In the genomic region with DNA sequence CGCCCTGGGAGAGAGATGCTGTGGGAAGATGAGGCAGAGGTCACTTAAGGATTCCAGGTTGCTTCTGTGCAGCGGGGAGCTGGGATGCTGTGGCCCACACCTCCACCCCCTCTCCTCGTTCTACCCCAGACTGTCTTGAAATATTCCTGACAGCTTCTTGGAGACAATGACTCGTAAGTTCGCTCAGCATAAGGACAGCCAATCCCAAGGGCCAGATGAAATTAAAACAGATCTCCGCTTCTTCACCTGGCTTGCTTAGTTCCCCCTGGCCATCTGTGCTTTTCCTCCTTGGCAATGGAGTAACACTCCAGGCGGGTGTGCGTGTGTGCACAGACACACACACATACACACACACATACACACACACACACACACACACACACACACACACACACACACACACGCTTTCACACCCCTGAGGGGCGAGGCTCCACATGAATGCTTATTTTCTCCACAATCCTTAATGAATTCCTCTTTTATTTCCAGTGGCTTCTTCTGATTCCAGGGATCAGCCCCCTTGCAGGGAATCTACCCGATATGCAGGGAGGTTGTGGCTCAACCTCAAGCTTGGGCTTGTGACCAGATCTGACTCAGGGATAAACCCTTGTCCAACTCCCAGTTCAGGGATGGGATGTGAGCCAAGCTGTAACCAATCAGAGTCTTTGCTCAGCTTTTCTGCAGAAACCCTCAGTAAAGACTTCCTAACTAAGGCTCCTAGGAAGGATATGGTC, we compare ENCODE assay signal across 13 mouse cellular contexts. TPM values are rescaled to one million over a fixed set of nuclear protein-coding genes. Genes with fewer than 3 reads are reported as not detected.
DNase-seq lines count a peak whose midpoint lies in the region; ATAC-seq and TF ChIP-seq lines count a peak whose summit lies in the region.
"Had no signal": no experiment of that assay in that cellular context is flagged by ENCODE, and none has a peak within 500 bp of the region (broad histone marks: within the 10 kb centered on the region; RNA-seq: fewer than 3 reads in every experiment).

No protein-coding gene starts in this region.

- no peak overlapping the region for H3K4me3 ChIP-seq in left cerebral cortex, adult 2 months
- no peak overlapping the region for H3K4me3 ChIP-seq in embryonic fibroblast, embryonic 13.5 days (ENCODE audit: insufficient read depth, low read length)
- H3K4me3 ChIP-seq in midbrain, postnatal 0 days (ENCODE audit: low read depth, low read length), result no peak overlapping the region
- H3K4me3 ChIP-seq: heart, embryonic 15.5 days had no signal

- peak in 1 of 2 experiments; percentile 40 for DNase-seq in left cerebral cortex, adult 2 months (ENCODE audit: extremely low spot score in 1 of 2, low spot score in 2 of 2)
- no peak for DNase-seq in left cerebral cortex, adult 11 months (ENCODE audit: low spot score)
- DNase-seq in adrenal gland, postnatal 36 days, result peak; percentile 47 to 55
- DNase-seq in midbrain, postnatal 0 days (ENCODE audit: low spot score), result peak; percentile 15
- no peak for DNase-seq in thymus, adult 18-20 months
- no peak for DNase-seq in embryo, embryonic 9.5 days (ENCODE audit: extremely low spot score)
- DNase-seq: embryo, embryonic 11 days; kidney, postnatal 25 days had no signal

- no peak overlapping the region for H3K4me2 ChIP-seq in midbrain, postnatal 0 days (ENCODE audit: low read depth, low read length, poor library complexity, severe bottlenecking)
- H3K4me2 ChIP-seq: heart, embryonic 15.5 days had no signal

- 74% methylated on average over 11 of the region's 11 CpGs for WGBS in midbrain, postnatal 0 days

- H3K27ac ChIP-seq in left cerebral cortex, adult 2 months, result peak overlapping the region; percentile 75
- H3K27ac ChIP-seq in embryonic fibroblast, embryonic 13.5 days (ENCODE audit: insufficient read depth, low read length), result peak overlapping the region; percentile 55
- no peak overlapping the region for H3K27ac ChIP-seq in midbrain, postnatal 0 days (ENCODE audit: low read depth, low read length)
- H3K27ac ChIP-seq: heart, embryonic 15.5 days; macrophage had no signal

- TF ChIP-seq POLR2A in embryonic fibroblast, embryonic 13.5 days (IDR thresholded peaks at IDR 0.05; ENCODE audit: low read depth, low read length), result no peak

- intact Hi-C loops in left cerebral cortex, adult 2 months (cut with DNase I), result loop anchor here (1.0 kb wide), 1 partner anchor 9 kb away; a partner anchor contains a TSS

- H3K9ac ChIP-seq in midbrain, postnatal 0 days (replicated peaks; ENCODE audit: low read length, poor library complexity, severe bottlenecking), result no peak overlapping the region
- H3K9ac ChIP-seq: heart, embryonic 15.5 days had no signal

- peaks cover 22% of the 10 kb centered on the region for H3K4me1 ChIP-seq in embryonic fibroblast, embryonic 13.5 days (ENCODE audit: control insufficient read depth, insufficient read depth, low read length)
- no peaks in the 10 kb centered on the region for H3K4me1 ChIP-seq in midbrain, postnatal 0 days (ENCODE audit: insufficient read depth, low read length)

- H3K27me3 ChIP-seq in midbrain, postnatal 0 days (ENCODE audit: insufficient read depth, low read length), result no peaks in the 10 kb centered on the region
- H3K27me3 ChIP-seq: heart, embryonic 15.5 days had no signal

- no peaks in the 10 kb centered on the region for H3K36me3 ChIP-seq in midbrain, postnatal 0 days (ENCODE audit: insufficient read depth, low read length)
- H3K36me3 ChIP-seq: G1E; heart, embryonic 15.5 days had no signal

- H3K9me3 ChIP-seq in midbrain, postnatal 0 days (ENCODE audit: low read length), result no peaks in the 10 kb centered on the region
- H3K9me3 ChIP-seq: G1E; heart, embryonic 15.5 days had no signal

- no peak for TF ChIP-seq CTCF in left cerebral cortex, adult 2 months (IDR thresholded peaks at IDR 0.05)
- no peak for TF ChIP-seq CTCF in embryonic fibroblast, embryonic 13.5 days (IDR thresholded peaks at IDR 0.05; ENCODE audit: borderline replicate concordance, insufficient read depth, low read length)
- no peak for TF ChIP-seq CTCF in midbrain, postnatal 0 days (IDR thresholded peaks at IDR 0.05)

- ATAC-seq in midbrain, postnatal 0 days (ENCODE audit: low FRiP score), result no peak
- no peak for ATAC-seq in granulocyte monocyte progenitor cell, adult 5-6 weeks (replicated peaks; ENCODE audit: poor library complexity, severe bottlenecking)

RNA-seq across cellular contexts. Expression of a gene that starts 8.4 kb away (rescaled TPM):
- total RNA-seq in left cerebral cortex, adult 2 months (2021), result 1 to 10 TPM; 7.3 to 8.0 TPM
- 10 to 100 TPM in 1 of 2 experiments, 1 to 10 TPM in 1; 9.7 to 12.6 TPM for total RNA-seq in adrenal gland, postnatal 36 days (2021)
- polyA plus RNA-seq in embryonic fibroblast, embryonic 13.5 days (2011; ENCODE audit: insufficient read length, low read depth, missing spikeins), result 62.4 and 64.1 TPM in 2 replicates
- total RNA-seq in midbrain, postnatal 0 days (2014; rRNA removed), result 23.2 and 25.5 TPM in 2 replicates
- polyA plus RNA-seq in midbrain, postnatal 0 days (2015; fragmentation: Nextera tagmentation; extraction: Ambion mirVana), result 19.3 and 21.5 TPM in 2 replicates
- not detected in 2 replicates for total RNA-seq in granulocyte monocyte progenitor cell, adult 5-6 weeks (2014; fragmentation: Nextera tagmentation)
- not detected in 2 replicates for total RNA-seq in granulocyte monocyte progenitor cell, adult 5-6 weeks (2017)

RNA-seq across cellular contexts. Expression of a gene that starts 35.2 kb away (rescaled TPM):
- 100 to 1,000 TPM; 951 to 958 TPM for total RNA-seq in left cerebral cortex, adult 2 months (2021)
- total RNA-seq in adrenal gland, postnatal 36 days (2021), result 100 to 1,000 TPM; 170 to 181 TPM
- polyA plus RNA-seq in embryonic fibroblast, embryonic 13.5 days (2011; ENCODE audit: insufficient read length, low read depth, missing spikeins), result 514 and 525 TPM in 2 replicates
- total RNA-seq in midbrain, postnatal 0 days (2014; rRNA removed), result 350 and 362 TPM in 2 replicates
- 236 and 258 TPM in 2 replicates for polyA plus RNA-seq in midbrain, postnatal 0 days (2015; fragmentation: Nextera tagmentation; extraction: Ambion mirVana)
- total RNA-seq in granulocyte monocyte progenitor cell, adult 5-6 weeks (2014; fragmentation: Nextera tagmentation), result 115 and 137 TPM in 2 replicates
- 99.8 and 121 TPM in 2 replicates for total RNA-seq in granulocyte monocyte progenitor cell, adult 5-6 weeks (2017)

RNA-seq across cellular contexts. Expression of a gene that starts 58.4 kb away (rescaled TPM):
- total RNA-seq in left cerebral cortex, adult 2 months (2021), result 100 to 1,000 TPM; 214 to 230 TPM
- total RNA-seq in adrenal gland, postnatal 36 days (2021), result 10 to 100 TPM in 1 of 2 experiments, 1 to 10 TPM in 1; 8.3 to 10.6 TPM
- 27.1 and 27.5 TPM in 2 replicates for polyA plus RNA-seq in embryonic fibroblast, embryonic 13.5 days (2011; ENCODE audit: insufficient read length, low read depth, missing spikeins)
- total RNA-seq in midbrain, postnatal 0 days (2014; rRNA removed), result 118 and 131 TPM in 2 replicates
- polyA plus RNA-seq in midbrain, postnatal 0 days (2015; fragmentation: Nextera tagmentation; extraction: Ambion mirVana), result 7.2 and 9.0 TPM in 2 replicates
- total RNA-seq in granulocyte monocyte progenitor cell, adult 5-6 weeks (2014; fragmentation: Nextera tagmentation), result not detected in 2 replicates
- not detected in 2 replicates for total RNA-seq in granulocyte monocyte progenitor cell, adult 5-6 weeks (2017)
- polyA plus RNA-seq: G1E, macrophage had no signal

Comparison
In these comparisons a context has a peak if more than half of its experiments do, and no peak if none do; other contexts are left out.
1. DNase-seq: peak in adrenal gland, postnatal 36 days (2 of 2) and midbrain, postnatal 0 days (single experiment); none in left cerebral cortex, adult 11 months (single experiment), thymus, adult 18-20 months (0 of 2) and embryo, embryonic 9.5 days (single experiment).
2. RNA of a gene that starts 8.4 kb away (total RNA-seq): 23.2 to 25.5 TPM in midbrain, postnatal 0 days, 9.7 to 12.6 TPM in adrenal gland, postnatal 36 days and 7.3 to 8.0 TPM in left cerebral cortex, adult 2 months; not detected in granulocyte monocyte progenitor cell, adult 5-6 weeks; every median in the first group is over 4 times any median in the second.
3. RNA of a gene that starts 58.4 kb away (total RNA-seq): 214 to 230 TPM in left cerebral cortex, adult 2 months and 118 to 131 TPM in midbrain, postnatal 0 days; 8.3 to 10.6 TPM in adrenal gland, postnatal 36 days and not detected in granulocyte monocyte progenitor cell, adult 5-6 weeks; every median in the first group is over 10 times any median in the second.